Mouse (Mus musculus) thymus, postnatal 25 days (tissue): Measurements from ENCODE around the gene Sowahb.
"Not testable (repeated sequence)": the region's sequence is repeated elsewhere in the genome, so short reads cannot be mapped to it uniquely, and the experiment has no call there.

ENCODE experiments used
- DNase-seq: peaks from one replicate; pipeline ENCODE4 v3.0.0; 2022

Sowahb gene

GRCm38 (mm10) chr5:93042831-93043687 is 1.8 kb downstream of the Sowahb start:
- no peak for DNase-seq

- no peak for DNase-seq
These were observed 2.8 kb downstream of the Sowahb start for GRCm38 (mm10) chr5:93042031-93042430.

GRCm38 (mm10) chr5:93041276-93041675 is 3.5 kb downstream of the Sowahb start:
- DNase-seq, result no peak

- DNase-seq, result no peak
These were observed 4.7 kb downstream of the Sowahb start for GRCm38 (mm10) chr5:93040095-93040494.

- no peak for DNase-seq
These were observed 8.6 kb downstream of the Sowahb start for GRCm38 (mm10) chr5:93036254-93036653.

GRCm38 (mm10) chr5:93035285-93035684 is 9.5 kb downstream of the Sowahb start:
- no peak for DNase-seq

- DNase-seq, result no peak
These were observed 11.5 kb downstream of the Sowahb start for GRCm38 (mm10) chr5:93033087-93033870.

GRCm38 (mm10) chr5:93032621-93033020 is 12.2 kb downstream of the Sowahb start:
- DNase-seq, result no peak

GRCm38 (mm10) chr5:93030869-93031268 is 14.0 kb downstream of the Sowahb start:
- DNase-seq, result no peak

GRCm38 (mm10) chr5:93030411-93030810 is 14.4 kb downstream of the Sowahb start:
- DNase-seq, result no peak

- DNase-seq, result no peak
These were observed 17.6 kb downstream of the Sowahb start for GRCm38 (mm10) chr5:93027120-93027675.

- DNase-seq, result no peak
These were observed 18.2 kb downstream of the Sowahb start for GRCm38 (mm10) chr5:93026437-93027119.

- no peak for DNase-seq
These were observed 20.0 kb downstream of the Sowahb start for GRCm38 (mm10) chr5:93024754-93025280.

GRCm38 (mm10) chr5:93022126-93022797 is 22.6 kb downstream of the Sowahb start:
- DNase-seq, result no peak

- no peak for DNase-seq
These were observed 24.7 kb downstream of the Sowahb start for GRCm38 (mm10) chr5:93020024-93020666.

- not testable (repeated sequence) for DNase-seq
These were observed 25.6 kb downstream of the Sowahb start for GRCm38 (mm10) chr5:93019207-93019606.

- DNase-seq, result no peak
These were observed 27.1 kb downstream of the Sowahb start for GRCm38 (mm10) chr5:93017678-93018077.

- DNase-seq, result no peak
These were observed 36.6 kb downstream of the Sowahb start for GRCm38 (mm10) chr5:93008256-93008655.

GRCm38 (mm10) chr5:93005815-93006341 is 38.9 kb downstream of the Sowahb start:
- DNase-seq, result no peak

- peak; percentile 45 for DNase-seq
These were observed 39.5 kb downstream of the Sowahb start for GRCm38 (mm10) chr5:93005229-93005814.

- DNase-seq, result no peak
These were observed 42.2 kb downstream of the Sowahb start for GRCm38 (mm10) chr5:93002615-93003014.
